Mouse (Mus musculus) heart, embryonic 12.5 days (tissue): Measurements from ENCODE around the gene Rab21. TPM values are rescaled to one million over a fixed set of nuclear protein-coding genes. Genes with fewer than 3 reads are reported as not detected.

Experiments
- ATAC-seq: fragments of 200-750 bp; cut with Nextera tagmentation; 2 replicates; pipeline ENCODE4 v1.8.0; 2017; ENCODE audit warnings: moderate TSS enrichment, moderate library complexity; ENCODE audit not compliant: insufficient number of reproducible peaks, low FRiP score
- H3K27ac ChIP-seq: fragments of 300-500 bp; sonication (generic); 2 replicates; pipeline ENCODE4 v1.5.1; 2016; ENCODE audit warnings: mild to moderate bottlenecking, moderate library complexity; ENCODE audit not compliant: poor library complexity, severe bottlenecking
- H3K27me3 ChIP-seq: fragments of 300-500 bp; sonication (generic); replicated peaks from 2 replicates; pipeline ENCODE4 v1.6.1; 2016; ENCODE audit warnings: mild to moderate bottlenecking, moderate library complexity
- H3K36me3 ChIP-seq: fragments of 300-500 bp; sonication (generic); 2 replicates; pipeline ENCODE4 v1.6.1; 2016; ENCODE audit warnings: mild to moderate bottlenecking, moderate library complexity
- H3K4me1 ChIP-seq: fragments of 300-500 bp; sonication (generic); replicated peaks from 2 replicates; pipeline ENCODE4 v1.6.1; 2016; ENCODE audit warnings: mild to moderate bottlenecking
- H3K4me2 ChIP-seq: fragments of 300-500 bp; sonication (generic); 2 replicates; pipeline ENCODE4 v1.6.1; 2016; ENCODE audit warnings: mild to moderate bottlenecking, moderate library complexity
- H3K4me3 ChIP-seq: fragments of 300-500 bp; sonication (generic); 2 replicates; pipeline ENCODE4 v1.5.1; 2016; ENCODE audit warnings: mild to moderate bottlenecking
- H3K9ac ChIP-seq: fragments of 300-500 bp; sonication (generic); 2 replicates; pipeline ENCODE4 v1.6.1; 2016; ENCODE audit warnings: mild to moderate bottlenecking, moderate library complexity
- H3K9me3 ChIP-seq: fragments of 300-500 bp; sonication (generic); replicated peaks from 2 replicates; pipeline ENCODE4 v1.6.1; 2016; ENCODE audit warnings: mild to moderate bottlenecking, moderate library complexity
- WGBS: fragments of 180-500 bp; shearing (Covaris S2); methylation state at CpG from one replicate; pipeline ENCODE4 v1.1.7; 2016; 5-methylcytosine and 5-hydroxymethylcytosine counted together
- polyA plus RNA-seq: library from polyadenylated mRNA; unstranded; fragments of >200 nt; fragmentation: Nextera tagmentation; extraction: Ambion mirVana; gene quantifications from 2 replicates; pipeline ENCODE4 v1.2.1, GENCODE M21; 2016

Rab21 gene
- polyA plus RNA-seq, 1 experiment from 2014 or later = 6.0 TPM

DNA sequence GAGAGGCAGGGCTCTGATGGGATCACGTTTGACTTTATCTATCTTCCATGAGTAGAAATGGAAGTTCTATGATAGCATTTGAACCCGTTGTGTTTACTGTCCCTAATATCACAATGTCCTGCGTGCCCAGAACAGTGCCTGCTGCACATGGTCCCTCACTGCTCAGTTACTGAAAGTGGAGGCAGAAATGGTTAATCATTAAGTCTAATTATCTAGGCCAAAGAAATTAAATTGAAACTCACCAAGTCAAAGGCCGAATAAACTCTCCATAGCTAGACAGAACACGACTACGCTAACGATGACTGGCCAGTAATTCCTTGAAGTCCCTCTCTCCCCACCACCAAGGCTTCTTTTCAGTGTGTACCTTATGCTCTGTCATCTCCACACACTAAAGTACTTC lies 34.1 kb upstream of the Rab21 start:
- H3K4me1 ChIP-seq = no peaks in the 10 kb centered on the region
- peaks cover 13% of the 10 kb centered on the region for H3K36me3 ChIP-seq
- H3K27me3 ChIP-seq = no peaks in the 10 kb centered on the region
- no peak overlapping the region for H3K4me2 ChIP-seq
- WGBS = 86% methylated on average over 7 of the region's 7 CpGs
- H3K9ac ChIP-seq = no peak overlapping the region
- H3K9me3 ChIP-seq = 0 out of 2 replicates have a peak, but pooled peaks cover 4% of the 10 kb centered on the region
- ATAC-seq = no peak
- no peak overlapping the region for H3K4me3 ChIP-seq
- no peak overlapping the region for H3K27ac ChIP-seq

DNA sequence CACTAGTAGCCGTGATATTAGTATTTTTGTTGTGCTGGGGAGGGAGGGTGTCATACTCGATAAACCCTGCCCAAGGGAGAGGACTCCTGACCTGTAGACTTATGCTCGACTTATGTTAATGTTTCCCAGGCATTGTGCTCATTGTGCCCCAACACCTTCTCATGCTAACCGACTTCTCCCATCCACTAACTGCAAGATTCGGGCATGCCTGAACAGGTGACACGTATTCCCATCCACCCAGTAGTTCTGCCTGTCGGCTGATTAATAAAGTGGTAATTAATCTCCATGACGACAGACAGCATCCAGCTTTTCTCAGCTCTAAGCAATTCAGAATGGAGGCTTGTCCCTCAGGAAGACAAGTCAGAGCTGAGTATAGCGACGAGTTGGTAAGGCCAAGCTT lies 33.6 kb upstream of the Rab21 start:
- H3K4me1 ChIP-seq = no peaks in the 10 kb centered on the region
- H3K36me3 ChIP-seq = peaks cover 13% of the 10 kb centered on the region
- H3K9me3 ChIP-seq = 0 out of 2 replicates have a peak, but pooled peaks cover 4% of the 10 kb centered on the region
- no peak overlapping the region for H3K4me2 ChIP-seq
- H3K27me3 ChIP-seq = no peaks in the 10 kb centered on the region
- no peak overlapping the region for H3K27ac ChIP-seq
- H3K4me3 ChIP-seq = no peak overlapping the region
- 80% methylated on average over 10 of the region's 10 CpGs for WGBS
- ATAC-seq = no peak
- no peak overlapping the region for H3K9ac ChIP-seq

DNA sequence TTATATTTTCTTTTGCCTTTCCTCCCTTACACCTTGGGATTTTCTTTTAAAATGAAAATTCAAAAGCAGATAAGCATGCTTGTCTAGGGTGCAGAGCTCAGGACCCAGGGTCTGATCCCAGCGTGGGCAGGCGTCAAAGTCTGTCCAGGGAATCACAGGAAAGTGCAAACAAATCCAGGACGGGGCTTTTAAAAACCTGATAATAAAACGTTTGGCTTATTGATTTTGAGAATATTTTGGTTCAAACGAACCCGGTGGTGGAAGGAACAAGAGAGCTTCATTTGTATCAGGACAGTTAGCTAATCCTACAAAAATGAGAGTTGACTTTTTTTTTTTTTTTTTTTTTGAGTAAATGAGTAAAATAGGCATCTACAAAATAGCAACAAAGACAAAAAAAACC lies 32.7 kb upstream of the Rab21 start:
- Histone ChIP-seq H3K4me3 (no peak overlapping the region), H3K9me3 (0 out of 2 replicates have a peak, but pooled peaks cover 4% of the 10 kb centered on the region)
- 69% methylated on average over 6 of the region's 6 CpGs for WGBS

DNA sequence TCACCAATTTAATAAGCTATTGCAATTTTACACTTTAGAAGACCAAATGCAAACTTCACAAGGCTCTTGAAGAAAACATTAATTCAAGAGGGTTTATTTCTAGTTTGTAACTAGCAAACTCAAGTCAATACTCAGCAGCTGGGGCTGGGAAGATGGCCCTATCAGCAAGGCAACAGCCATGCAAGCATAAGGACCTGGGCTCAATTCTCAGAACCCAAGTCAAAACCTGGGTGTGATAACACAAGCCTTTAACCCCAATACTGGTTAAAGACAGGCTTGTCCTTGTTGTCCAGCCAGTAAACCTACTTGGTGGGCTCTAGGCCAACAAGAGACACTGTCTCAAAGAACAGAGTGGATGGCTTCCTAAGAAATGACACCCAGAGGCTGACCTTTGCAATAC lies 31.1 kb upstream of the Rab21 start:
- no peak for ATAC-seq
- no peak overlapping the region for H3K27ac ChIP-seq
- 0 out of 2 replicates have a peak, but pooled peaks cover 4% of the 10 kb centered on the region for H3K9me3 ChIP-seq
- no peak overlapping the region for H3K4me3 ChIP-seq
- H3K36me3 ChIP-seq = peaks cover 28% of the 10 kb centered on the region
- H3K9ac ChIP-seq = no peak overlapping the region
- no peak overlapping the region for H3K4me2 ChIP-seq
- H3K27me3 ChIP-seq = no peaks in the 10 kb centered on the region
- no peaks in the 10 kb centered on the region for H3K4me1 ChIP-seq

More for the DNA sequence above, 32.7 kb upstream of the Rab21 start:
- Histone ChIP-seq H3K27ac (no peak overlapping the region), H3K27me3 (no peaks in the 10 kb centered on the region), H3K4me2 (no peak overlapping the region), H3K9ac (no peak overlapping the region), H3K4me1 (no peaks in the 10 kb centered on the region), H3K36me3 (peaks cover 14% of the 10 kb centered on the region)
- no peak for ATAC-seq

DNA sequence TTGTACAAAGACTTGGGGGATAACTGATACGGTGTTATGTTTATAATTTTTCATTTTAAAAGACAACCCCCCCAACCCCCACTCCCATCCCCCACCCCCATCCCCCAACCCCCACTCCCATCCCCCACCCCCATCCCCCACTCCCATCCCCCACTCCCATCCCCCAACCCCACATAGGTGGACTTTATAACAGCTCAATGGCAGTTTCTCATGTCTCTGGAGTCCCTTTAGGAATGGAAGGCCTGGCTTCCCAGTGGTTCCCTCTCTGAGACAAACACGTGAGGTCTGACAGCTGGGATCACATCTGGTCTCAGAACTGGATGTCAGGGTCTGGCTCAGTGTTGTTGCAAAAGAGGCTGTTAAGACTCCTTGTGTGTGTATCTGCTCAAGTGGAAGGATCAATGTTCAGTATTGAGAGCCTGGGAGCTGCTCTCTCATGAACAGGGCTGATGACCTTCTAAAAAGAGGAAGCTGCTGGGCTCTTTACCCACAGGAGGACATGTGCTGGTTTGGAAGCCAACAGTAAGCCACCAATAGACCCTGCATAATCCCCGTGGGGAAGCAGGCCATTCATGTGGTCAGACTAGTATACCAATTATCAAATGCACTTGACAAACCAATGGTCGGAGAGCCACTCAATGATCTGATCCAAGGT lies 27.5 kb upstream of the Rab21 start:
- 85% methylated on average over 4 of the region's 4 CpGs for WGBS

DNA sequence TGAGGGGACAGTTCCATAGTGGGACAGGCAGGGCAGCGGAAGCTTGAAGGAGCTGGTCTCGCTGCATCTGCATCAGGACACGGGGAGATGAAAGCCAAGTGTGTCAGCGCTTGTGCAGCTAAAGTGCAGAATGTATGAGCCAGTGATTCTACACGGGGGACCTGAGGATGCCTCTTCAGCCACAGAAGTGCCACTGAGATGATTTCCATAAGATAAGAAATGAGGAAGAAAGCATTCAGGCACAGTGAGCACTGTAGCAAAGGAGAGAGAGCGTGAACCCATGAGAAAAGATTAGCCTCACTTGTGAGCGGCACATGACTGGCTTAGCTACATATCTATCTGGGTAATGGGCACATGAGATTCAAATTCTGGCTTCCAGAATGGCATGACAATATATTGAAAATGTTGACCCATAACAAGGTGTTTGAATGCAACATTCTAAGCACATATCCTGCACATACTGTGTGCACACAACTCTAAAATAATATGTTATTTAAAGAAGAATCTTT lies 24.5 kb upstream of the Rab21 start:
- no peak overlapping the region for H3K27ac ChIP-seq
- peaks cover 29% of the 10 kb centered on the region for H3K36me3 ChIP-seq
- no peak overlapping the region for H3K4me3 ChIP-seq
- H3K9ac ChIP-seq = no peak overlapping the region
- H3K9me3 ChIP-seq = no peaks in the 10 kb centered on the region
- no peak for ATAC-seq
- no peak overlapping the region for H3K4me2 ChIP-seq
- 84% methylated on average over 7 of the region's 7 CpGs for WGBS
- no peaks in the 10 kb centered on the region for H3K4me1 ChIP-seq
- no peaks in the 10 kb centered on the region for H3K27me3 ChIP-seq

More for the DNA sequence above, 27.5 kb upstream of the Rab21 start:
- Histone ChIP-seq H3K27me3 (no peaks in the 10 kb centered on the region), H3K9me3 (0 out of 2 replicates have a peak, but pooled peaks cover 4% of the 10 kb centered on the region), H3K27ac (no peak overlapping the region), H3K9ac (no peak overlapping the region), H3K36me3 (peaks cover 42% of the 10 kb centered on the region), H3K4me3 (no peak overlapping the region), H3K4me1 (no peaks in the 10 kb centered on the region), H3K4me2 (no peak overlapping the region)
- no peak for ATAC-seq

DNA sequence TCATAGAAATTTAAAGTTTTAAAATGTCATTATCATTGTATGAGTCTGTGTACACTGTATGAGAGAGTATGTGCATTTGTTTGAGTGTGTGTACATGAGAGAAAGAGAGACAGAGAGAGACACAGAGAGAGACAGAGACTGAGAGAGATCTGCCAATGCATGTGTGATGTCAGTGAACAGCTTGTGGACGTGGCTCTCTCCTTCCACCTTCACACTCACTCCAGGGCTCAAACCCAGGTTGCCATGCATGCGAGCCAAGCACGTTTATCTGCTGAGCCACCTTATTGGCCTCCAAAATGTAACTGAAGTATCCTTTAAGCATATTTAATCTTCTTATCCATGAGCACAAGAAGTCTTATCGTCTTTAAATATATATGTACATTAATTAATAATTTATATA lies 21.5 kb upstream of the Rab21 start:
- no peak overlapping the region for H3K4me3 ChIP-seq
- no peak overlapping the region for H3K27ac ChIP-seq
- peaks cover 15% of the 10 kb centered on the region for H3K36me3 ChIP-seq
- H3K4me2 ChIP-seq = no peak overlapping the region
- H3K9ac ChIP-seq = no peak overlapping the region
- no peak for ATAC-seq
- no peaks in the 10 kb centered on the region for H3K9me3 ChIP-seq
- H3K4me1 ChIP-seq = no peaks in the 10 kb centered on the region
- H3K27me3 ChIP-seq = no peaks in the 10 kb centered on the region
- WGBS = 78% methylated on average over 4 of the region's 4 CpGs

DNA sequence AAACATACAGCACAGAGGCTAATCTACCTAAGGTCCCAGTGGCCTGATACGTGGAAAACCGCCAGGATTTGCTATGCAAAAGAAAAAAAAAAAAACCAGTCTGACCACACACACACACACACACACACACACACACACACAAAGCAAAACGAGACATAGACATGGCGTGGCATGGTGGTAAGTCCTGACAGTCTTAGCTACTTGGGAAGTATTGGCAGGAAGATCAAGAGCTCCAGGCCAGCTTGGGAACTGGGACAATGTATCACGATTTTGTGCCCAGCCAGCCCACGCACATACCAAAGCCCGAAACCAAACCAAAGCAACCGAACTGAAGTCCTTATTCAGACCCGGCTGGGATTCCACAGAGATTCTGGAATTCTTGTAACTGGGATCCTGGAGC lies 18.1 kb upstream of the Rab21 start:
- Histone ChIP-seq H3K4me1 (no peaks in the 10 kb centered on the region), H3K27me3 (no peaks in the 10 kb centered on the region), H3K9me3 (no peaks in the 10 kb centered on the region), H3K4me2 (no peak overlapping the region), H3K27ac (no peak overlapping the region), H3K4me3 (no peak overlapping the region), H3K9ac (no peak overlapping the region), H3K36me3 (no peaks in the 10 kb centered on the region; the same call in 1 of the 2 replicates)
- 75% methylated on average over 9 of the region's 9 CpGs for WGBS
- ATAC-seq = no peak

DNA sequence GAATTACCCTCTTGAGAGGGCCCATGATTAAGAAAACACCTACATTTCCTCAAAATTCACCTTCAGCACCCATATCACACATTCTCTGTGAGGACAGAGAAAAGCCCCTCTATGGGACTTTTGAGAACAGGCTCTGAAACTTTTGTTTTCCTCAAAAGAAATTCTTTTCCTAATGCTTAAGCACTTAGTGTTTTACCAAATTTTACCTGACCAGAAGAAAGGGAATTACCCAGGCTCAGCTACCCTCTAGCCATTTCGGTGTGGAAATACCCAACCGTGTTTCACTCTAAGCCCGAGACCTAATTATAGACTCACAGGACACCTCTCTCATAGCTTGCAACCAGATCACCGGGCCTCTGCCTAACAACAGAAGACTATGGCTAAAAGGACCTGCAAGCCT lies 17.6 kb upstream of the Rab21 start:
- WGBS = 42% methylated on average over 4 of the region's 4 CpGs
- ATAC-seq = no peak
- H3K27ac ChIP-seq = no peak overlapping the region

DNA sequence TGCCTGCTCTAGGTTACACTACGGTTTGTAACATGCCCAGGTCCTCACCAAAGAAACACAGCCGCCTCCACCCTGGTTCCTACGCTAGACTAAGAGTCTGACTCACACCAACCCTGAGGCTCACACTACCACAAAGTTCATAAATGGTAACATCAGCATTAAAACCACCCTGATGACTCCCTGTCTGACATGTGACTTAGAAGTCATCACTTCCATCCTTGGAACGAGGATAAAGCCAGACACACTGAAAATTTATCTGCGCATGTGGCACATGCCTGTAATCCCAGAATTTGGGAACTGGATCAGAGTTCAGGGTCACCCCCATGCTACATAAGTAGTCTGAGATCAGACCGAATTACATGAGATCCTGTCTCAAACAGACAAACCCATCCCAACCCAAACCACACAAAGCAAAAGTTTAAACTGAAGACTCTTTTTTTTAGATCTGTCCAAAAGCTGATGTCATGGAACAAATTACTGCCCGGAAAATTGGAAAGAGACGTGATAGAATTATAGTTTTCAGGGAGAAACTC lies 17.1 kb upstream of the Rab21 start:
- WGBS = 74% methylated on average over 8 of the region's 8 CpGs
- no peaks in the 10 kb centered on the region for H3K4me1 ChIP-seq
- no peaks in the 10 kb centered on the region for H3K9me3 ChIP-seq
- no peak for ATAC-seq
- H3K27me3 ChIP-seq = no peaks in the 10 kb centered on the region
- H3K36me3 ChIP-seq = no peaks in the 10 kb centered on the region
- no peak overlapping the region for H3K4me2 ChIP-seq
- no peak overlapping the region for H3K27ac ChIP-seq
- H3K9ac ChIP-seq = no peak overlapping the region
- H3K4me3 ChIP-seq = no peak overlapping the region

More for the DNA sequence above, 17.6 kb upstream of the Rab21 start:
- Histone ChIP-seq H3K4me3 (no peak overlapping the region), H3K36me3 (no peaks in the 10 kb centered on the region), H3K4me2 (no peak overlapping the region), H3K9ac (no peak overlapping the region), H3K4me1 (no peaks in the 10 kb centered on the region), H3K9me3 (no peaks in the 10 kb centered on the region), H3K27me3 (no peaks in the 10 kb centered on the region)

DNA sequence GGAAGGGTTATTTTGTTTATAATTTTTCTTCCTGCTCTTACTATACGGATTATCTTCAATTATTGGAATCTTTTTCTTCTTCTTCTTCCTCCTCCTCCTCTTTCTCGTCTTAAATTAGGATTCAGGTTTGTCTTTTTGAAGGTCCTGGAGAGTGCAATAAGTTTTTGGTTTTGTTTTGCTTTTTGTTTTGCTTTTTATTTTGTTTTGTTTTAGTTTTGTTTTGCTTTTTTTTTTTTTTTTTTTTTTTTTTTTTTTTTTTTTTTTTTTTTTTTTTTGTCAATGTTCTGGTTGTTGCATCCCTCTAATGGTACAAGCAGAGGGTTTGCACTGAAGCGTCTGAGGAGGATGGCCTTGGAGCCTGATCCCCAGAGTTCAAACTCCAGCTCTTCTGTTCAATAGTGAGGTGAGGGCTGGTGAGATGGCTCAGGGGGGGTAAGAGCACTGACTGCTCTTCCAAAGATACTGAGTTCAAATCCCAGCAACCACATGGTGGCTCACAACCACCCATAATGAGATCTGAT lies 13.7 kb upstream of the Rab21 start:
- no peak overlapping the region for H3K4me3 ChIP-seq
- no peaks in the 10 kb centered on the region for H3K4me1 ChIP-seq
- H3K36me3 ChIP-seq = no peaks in the 10 kb centered on the region
- H3K9ac ChIP-seq = no peak overlapping the region
- no peak overlapping the region for H3K27ac ChIP-seq
- ATAC-seq = no peak
- H3K27me3 ChIP-seq = no peaks in the 10 kb centered on the region
- WGBS = 74% methylated on average over 3 of the region's 3 CpGs
- H3K9me3 ChIP-seq = no peaks in the 10 kb centered on the region
- H3K4me2 ChIP-seq = no peak overlapping the region
